Mouse (Mus musculus) lung, adult 2 months (tissue): ENCODE results near the gene Ifi211. TPM values are rescaled to one million over a fixed set of nuclear protein-coding genes. Genes with fewer than 3 reads are reported as not detected.
"Not testable (repeated sequence)": the region's sequence is repeated elsewhere in the genome, so short reads cannot be mapped to it uniquely, and the experiment has no call there.

Experiments
- DNase-seq: peaks from one replicate; pipeline ENCODE4 v3.0.0; 2022
- H3K4me1 ChIP-seq: fragments of 200-500 bp; 2 replicates; pipeline ENCODE4 v1.6.1; 2011; ENCODE audit warnings: low read length; ENCODE audit not compliant: control insufficient read depth, insufficient read depth
- H3K4me3 ChIP-seq: fragments of 200-500 bp; replicated peaks from 2 replicates; pipeline ENCODE3; 2011; ENCODE audit warnings: low read depth, mild to moderate bottlenecking, control low read depth, low read length; ENCODE audit errors: extremely low read depth
- CTCF ChIP-seq: fragments of 200-500 bp; IDR thresholded peaks from 2 replicates; pipeline ENCODE4 v1.5.1; 2011; ENCODE audit warnings: mild to moderate bottlenecking, low read length, control low read depth; ENCODE audit not compliant: insufficient read depth
- POLR2A ChIP-seq: fragments of 200-500 bp; IDR thresholded peaks from 2 replicates; pipeline ENCODE4 v1.6.1; 2011; ENCODE audit warnings: low read depth, mild to moderate bottlenecking, control low read depth, low read length, borderline replicate concordance; ENCODE audit errors: extremely low read depth
- WGBS: fragments of 180-500 bp; shearing (Covaris S2); methylation state at CpG from one replicate; pipeline ENCODE4 v1.1.7; 2018; 5-methylcytosine and 5-hydroxymethylcytosine counted together
- polyA plus RNA-seq: library from polyadenylated mRNA; depleted of rRNA; stranded (reverse); fragments of >200 nt; gene quantifications from 2 replicates; pipeline ENCODE4 v1.2.3, GENCODE M21; 2012; rRNA removed

The Ifi211 gene
- polyA plus RNA-seq, result 0.22 TPM in 1 of 2 replicates, not detected in the other

DNA sequence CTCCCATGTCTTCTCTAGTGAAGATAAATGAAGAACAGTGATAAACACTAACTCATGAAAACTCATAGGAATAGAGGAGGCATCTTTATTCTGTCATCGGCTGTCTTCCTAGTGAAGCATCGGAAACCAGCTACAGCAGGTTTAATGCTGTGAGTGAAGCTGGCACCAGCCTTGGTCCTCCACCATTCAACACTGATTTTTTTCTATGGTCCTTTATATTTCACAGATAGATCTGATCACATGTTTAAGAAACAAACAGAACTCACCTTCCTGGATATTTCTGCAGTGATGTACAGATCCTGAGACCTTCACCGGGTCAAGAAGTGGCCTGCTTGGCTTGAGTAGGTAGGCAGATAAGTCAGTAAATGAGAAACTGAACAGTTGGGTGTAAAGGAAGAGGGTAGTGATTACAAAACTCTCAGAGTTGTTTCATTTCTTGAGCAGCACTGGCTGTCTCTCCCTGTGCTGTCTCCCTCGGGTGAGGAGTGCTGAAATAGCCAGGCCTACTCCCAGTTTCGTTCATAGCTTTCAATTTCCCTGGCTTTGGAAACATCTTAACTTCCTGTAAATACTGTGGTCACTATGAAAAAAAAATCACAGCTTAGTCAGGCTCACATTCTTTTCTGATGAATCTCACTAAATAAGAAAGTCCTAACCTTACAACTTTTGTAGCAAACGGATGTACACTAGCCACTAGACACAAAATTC is at the start of gene Ifi211:
Ifi211 (minus strand) TSS at position 499 of the 708 bp plus-strand sequence.
- H3K4me3 ChIP-seq, DNase-seq, H3K4me1 ChIP-seq: not testable (repeated sequence)
- WGBS, result 52% methylated on average over 6 of the region's 6 CpGs

DNA sequence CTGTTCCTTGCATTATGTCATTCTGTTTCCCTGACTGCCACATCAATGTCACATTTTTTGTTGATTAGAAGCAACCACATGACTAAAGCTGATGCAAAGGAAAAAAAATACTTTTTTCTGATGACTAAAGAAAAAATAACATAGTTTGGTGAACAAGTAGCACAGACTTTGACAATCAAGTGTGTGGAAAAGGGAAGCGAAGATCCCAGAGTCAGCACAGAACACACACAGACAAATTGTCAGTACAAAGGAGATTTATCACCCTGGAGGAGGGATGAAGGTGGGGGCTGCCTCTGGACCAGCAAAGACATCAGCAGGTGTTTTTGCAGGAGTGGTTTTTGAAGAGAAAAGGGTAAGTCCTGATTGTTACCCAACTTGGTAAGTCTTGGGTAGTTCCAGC is 48.6 kb upstream of the Ifi211 start:
- DNase-seq, H3K4me1 ChIP-seq, H3K4me3 ChIP-seq: not testable (repeated sequence)
- 57% methylated on average over 1 of the region's 1 CpGs for WGBS

DNA sequence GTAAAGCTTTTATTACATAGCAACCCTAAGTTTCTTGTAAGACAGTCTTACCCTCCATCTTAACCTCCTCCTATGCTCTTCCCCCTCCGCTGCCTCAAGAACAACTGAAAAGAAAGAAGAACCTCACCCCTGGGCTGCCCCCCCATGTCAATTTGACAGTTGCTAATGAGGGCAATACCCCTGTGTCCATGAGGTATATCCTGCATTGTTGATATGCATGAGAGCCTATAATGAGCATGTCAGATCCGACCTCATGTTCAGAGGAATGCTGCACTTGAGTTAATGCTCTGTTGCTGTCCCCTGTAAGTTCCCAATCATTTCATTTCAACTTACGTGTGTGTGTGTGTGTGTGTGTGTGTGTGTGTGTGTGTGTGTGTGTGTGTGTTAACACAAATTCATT is 47.2 kb upstream of the Ifi211 start:
- H3K4me1 ChIP-seq, H3K4me3 ChIP-seq, DNase-seq: not testable (repeated sequence)
- 61% methylated on average over 3 of the region's 3 CpGs for WGBS

DNA sequence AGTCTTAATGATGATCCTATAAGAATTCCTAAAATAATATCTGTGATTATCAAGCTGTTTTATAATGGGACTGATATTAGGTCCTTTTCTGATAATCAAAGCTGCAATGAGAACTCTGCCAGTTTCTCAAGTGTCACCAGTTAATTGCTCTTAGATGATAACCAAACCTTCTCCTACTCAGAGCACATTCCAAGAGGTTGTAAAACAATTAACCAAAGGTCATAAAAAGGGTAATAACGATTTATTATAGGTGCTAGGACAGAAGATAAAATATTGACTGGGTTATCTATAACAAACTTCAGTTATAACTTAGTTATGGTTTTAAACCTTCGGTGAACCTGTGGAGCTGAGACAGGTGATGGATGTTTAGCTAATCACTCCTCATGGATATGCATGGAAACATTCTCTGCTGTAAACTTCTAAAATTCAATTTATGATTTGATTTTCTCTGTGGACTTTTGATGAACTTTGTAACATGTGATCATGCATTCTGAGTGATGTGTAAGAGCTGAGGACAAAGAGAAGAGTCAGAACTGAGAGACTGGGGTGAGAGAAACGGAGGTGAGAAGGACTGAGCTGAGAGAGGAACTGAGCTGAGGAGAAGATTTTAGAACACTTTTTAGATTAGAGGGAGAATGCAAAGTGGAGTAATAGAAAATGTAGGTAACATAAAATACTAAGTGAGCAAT is 43.1 kb upstream of the Ifi211 start:
- 51% methylated on average over 3 of the region's 3 CpGs for WGBS
- not testable (repeated sequence) for H3K4me1 ChIP-seq, DNase-seq, H3K4me3 ChIP-seq

- H3K4me3 ChIP-seq, result no peak overlapping the region
- 83% methylated on average over 2 of the region's 2 CpGs for WGBS
- H3K4me1 ChIP-seq, result no peaks in the 10 kb centered on the region
- TF ChIP-seq POLR2A (no peak), CTCF (no peak)
- no peak for DNase-seq
These were observed 42.4 kb upstream of the Ifi211 start for GRCm38 (mm10) chr1:173955071-173955796.

GRCm38 (mm10) chr1:173953563-173953962 is 40.7 kb upstream of the Ifi211 start:
- 78% methylated on average over 1 of the region's 1 CpGs for WGBS
- Histone ChIP-seq H3K4me1 (no peaks in the 10 kb centered on the region), H3K4me3 (no peak overlapping the region)
- TF ChIP-seq CTCF (no peak), POLR2A (no peak)
- DNase-seq, result no peak

DNA sequence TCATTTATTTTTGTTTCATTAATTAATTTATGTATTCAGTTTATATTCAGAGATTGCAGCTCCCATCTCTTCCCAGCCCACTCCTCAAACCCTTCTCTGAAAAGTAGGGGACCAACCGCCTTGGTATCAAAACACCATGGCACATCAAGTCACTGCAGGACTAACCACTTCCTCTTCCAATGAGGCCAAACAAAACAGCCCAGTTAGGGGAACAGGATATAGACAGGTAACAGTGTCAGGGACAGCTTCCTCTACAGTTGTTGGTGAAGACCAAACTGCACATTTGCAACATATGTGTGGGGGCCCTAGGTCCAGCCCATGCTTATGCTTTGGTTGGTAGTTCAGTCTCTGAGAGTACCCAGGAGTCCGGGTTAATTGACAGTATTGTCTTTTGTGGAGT is 36.2 kb upstream of the Ifi211 start:
- not testable (repeated sequence) for H3K4me3 ChIP-seq, DNase-seq, H3K4me1 ChIP-seq
- 62% methylated on average over 2 of the region's 2 CpGs for WGBS

DNA sequence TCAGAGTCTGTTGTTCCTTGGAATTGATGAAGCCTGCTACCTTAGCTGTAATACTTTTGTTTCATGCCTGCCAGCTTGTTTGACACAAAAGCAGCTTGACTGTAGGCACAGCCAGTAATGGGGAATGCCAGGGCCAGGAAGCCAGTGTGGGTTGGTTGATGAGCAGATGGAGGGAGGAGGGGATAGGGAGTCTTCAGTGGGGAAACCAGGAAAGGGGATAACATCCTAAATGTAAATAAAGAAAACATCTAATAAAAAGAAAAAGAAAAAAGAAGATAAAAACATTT is 29.9 kb upstream of the Ifi211 start:
- not testable (repeated sequence) for DNase-seq, H3K4me3 ChIP-seq, H3K4me1 ChIP-seq

- 17% methylated on average over 3 of the region's 3 CpGs for WGBS
- not testable (repeated sequence) for H3K4me1 ChIP-seq, DNase-seq, H3K4me3 ChIP-seq
These were observed 29.3 kb upstream of the Ifi211 start, which contains the start of the genes Mndal and Ifi203 for GRCm38 (mm10) chr1:173941924-173942779. TSS of gene Mndal (minus strand) at chr1:173942491. TSS of gene Ifi203 (minus strand) at chr1:173942672.

- WGBS, result 55% methylated on average over 2 of the region's 2 CpGs
- H3K4me1 ChIP-seq, H3K4me3 ChIP-seq, DNase-seq: not testable (repeated sequence)
These were observed 28.7 kb upstream of the Ifi211 start for GRCm38 (mm10) chr1:173941522-173941921.

DNA sequence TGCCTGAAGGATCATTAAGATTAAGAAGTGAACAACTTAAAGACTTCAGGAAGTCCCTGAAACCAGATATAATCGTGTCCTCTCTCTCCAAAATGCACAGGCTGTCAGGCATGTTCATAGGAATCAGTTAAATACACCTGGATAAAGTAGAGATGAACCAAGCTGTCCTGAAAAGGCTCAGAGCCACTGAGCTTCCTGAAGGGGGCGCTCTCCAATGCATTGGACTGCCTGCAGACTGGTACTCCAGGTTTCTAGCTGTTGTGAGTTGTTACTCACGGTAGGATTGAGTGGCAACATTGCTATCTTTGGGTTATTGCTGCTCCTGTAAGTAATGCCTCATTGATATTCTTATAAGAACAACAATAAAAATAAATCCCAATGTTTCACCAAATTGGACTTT is 6.4 kb upstream of the Ifi211 start:
- not testable (repeated sequence) for H3K4me1 ChIP-seq, H3K4me3 ChIP-seq, DNase-seq
- 62% methylated on average over 3 of the region's 3 CpGs for WGBS
